Mouse (Mus musculus): ENCODE measurements around the gene Snupn. TPM values are rescaled to one million over a fixed set of nuclear protein-coding genes. Genes with fewer than 3 reads are reported as not detected.

Snupn gene
- 1.1 and 1.7 TPM in 2 replicates for polyA plus RNA-seq (2012; rRNA removed; ENCODE audit: low replicate concordance)

GRCm38 (mm10) chr9:56950414-56951400 is at the start of gene Snupn:
TSS of gene Snupn (plus strand) at chr9:56950878.

GRCm38 (mm10) chr9:56928041-56928811 is 22.5 kb upstream of the Snupn start, which contains the start of gene Snx33:
TSS of gene Snx33 (minus strand) at chr9:56928371.

GRCm38 (mm10) chr9:56937223-56938160 is 13.2 kb upstream of the Snupn start, which contains the start of gene Imp3:
TSS of gene Imp3 (plus strand) at chr9:56937475.

GRCm38 (mm10) chr9:56994286-56995197 is 43.9 kb downstream of the Snupn start, which contains the start of gene Ptpn9:
TSS of gene Ptpn9 (plus strand) at chr9:56994923.

Other genes with a start within 250 kb of the Snupn start
- 0.27 and 0.86 TPM in 2 replicates for gene Lingo1, start 154.4 kb upstream of the Snupn start, polyA plus RNA-seq (2012; rRNA removed; ENCODE audit: low replicate concordance)
- gene Odf3l1, start 86.2 kb upstream of the Snupn start, polyA plus RNA-seq (2012; rRNA removed; ENCODE audit: low replicate concordance), result 1.3 and 2.3 TPM in 2 replicates
- gene Cspg4, start 85.8 kb upstream of the Snupn start, polyA plus RNA-seq (2012; rRNA removed; ENCODE audit: low replicate concordance), result 9.4 and 11.6 TPM in 2 replicates
- gene Snx33, start 22.5 kb upstream of the Snupn start, polyA plus RNA-seq (2012; rRNA removed; ENCODE audit: low replicate concordance), result 2.5 and 4.4 TPM in 2 replicates
- 180 and 256 TPM in 2 replicates for gene Imp3, start 13.4 kb upstream of the Snupn start, polyA plus RNA-seq (2012; rRNA removed; ENCODE audit: low replicate concordance)
- 16.5 and 30.9 TPM in 2 replicates for gene Ptpn9, start 44.0 kb downstream of the Snupn start, polyA plus RNA-seq (2012; rRNA removed; ENCODE audit: low replicate concordance)
- 31.7 and 34.0 TPM in 2 replicates for gene Sin3a, start 121.2 kb downstream of the Snupn start, polyA plus RNA-seq (2012; rRNA removed; ENCODE audit: low replicate concordance)
- gene Man2c1, start 179.8 kb downstream of the Snupn start, polyA plus RNA-seq (2012; rRNA removed; ENCODE audit: low replicate concordance), result 144 and 164 TPM in 2 replicates
- gene Neil1, start 197.4 kb downstream of the Snupn start, polyA plus RNA-seq (2012; rRNA removed; ENCODE audit: low replicate concordance), result 8.3 and 12.8 TPM in 2 replicates
- gene Commd4, start 207.5 kb downstream of the Snupn start, polyA plus RNA-seq (2012; rRNA removed; ENCODE audit: low replicate concordance), result 160 and 215 TPM in 2 replicates